Mouse (Mus musculus): ENCODE data around the gene Olfr974. TPM values are rescaled to one million over a fixed set of nuclear protein-coding genes. Genes with fewer than 3 reads are reported as not detected.
"Not testable (repeated sequence)": the region's sequence is repeated elsewhere in the genome, so short reads cannot be mapped to it uniquely, and the experiment has no call there.

The Olfr974 gene
- not detected in 2 replicates for polyA plus RNA-seq (2015; fragmentation: Nextera tagmentation; extraction: Ambion mirVana)

- no peaks in the 10 kb centered on the region for H3K36me3 ChIP-seq
- ATAC-seq (replicated peaks; ENCODE audit: low FRiP score), result no peak
- no peak within 1 kb of the TSS for H3K4me2 ChIP-seq
- H3K9ac ChIP-seq, result no peak within 1 kb of the TSS
- no peaks in the 10 kb centered on the region for H3K4me1 ChIP-seq
- 94% methylated on average over 1 of the region's 1 CpGs for WGBS
- no peaks in the 10 kb centered on the region for H3K9me3 ChIP-seq (replicated peaks)
- H3K27ac ChIP-seq, result no peak within 1 kb of the TSS
- no peak within 1 kb of the TSS for H3K4me3 ChIP-seq (replicated peaks)
- H3K27me3 ChIP-seq, result no peaks in the 10 kb centered on the region
Observed at GRCm38 (mm10) chr9:39937201-39937600, at the start of gene Olfr974. Gene Olfr974, plus strand, starts transcription at chr9:39937501.

- Histone ChIP-seq H3K27ac (no peak overlapping the region), H3K4me1 (no peaks in the 10 kb centered on the region), H3K4me2 (no peak overlapping the region), H3K9me3 (replicated peaks) (no peaks in the 10 kb centered on the region), H3K4me3 (replicated peaks) (no peak overlapping the region), H3K27me3 (no peaks in the 10 kb centered on the region), H3K36me3 (no peaks in the 10 kb centered on the region), H3K9ac (no peak overlapping the region)
- WGBS, result 81% methylated on average over 6 of the region's 6 CpGs
- no peak for ATAC-seq (replicated peaks; ENCODE audit: low FRiP score)
Observed at GRCm38 (mm10) chr9:39905106-39905505, 32.2 kb upstream of the Olfr974 start.

- H3K36me3 ChIP-seq, result no peaks in the 10 kb centered on the region
- no peaks in the 10 kb centered on the region for H3K9me3 ChIP-seq (replicated peaks)
- WGBS, result 71% methylated on average over 2 of the region's 2 CpGs
- no peak within 1 kb of the TSS for H3K27ac ChIP-seq
- ATAC-seq (replicated peaks; ENCODE audit: low FRiP score), result no peak
- no peak within 1 kb of the TSS for H3K9ac ChIP-seq
- no peaks in the 10 kb centered on the region for H3K4me1 ChIP-seq
- H3K27me3 ChIP-seq, result no peaks in the 10 kb centered on the region
- no peak within 1 kb of the TSS for H3K4me2 ChIP-seq
- no peak within 1 kb of the TSS for H3K4me3 ChIP-seq (replicated peaks)
Observed at GRCm38 (mm10) chr9:39907036-39907435, 30.3 kb upstream of the Olfr974 start, which contains the start of gene Olfr229. Gene Olfr229, plus strand, starts transcription at chr9:39907336.

GRCm38 (mm10) chr9:39909939-39910338 is 27.4 kb upstream of the Olfr974 start:
- Histone ChIP-seq H3K27ac (no peak overlapping the region), H3K36me3 (no peaks in the 10 kb centered on the region), H3K27me3 (no peaks in the 10 kb centered on the region), H3K9ac (no peak overlapping the region), H3K4me2 (no peak overlapping the region), H3K4me3 (replicated peaks) (no peak overlapping the region), H3K4me1 (no peaks in the 10 kb centered on the region), H3K9me3 (replicated peaks) (no peaks in the 10 kb centered on the region)
- no peak for ATAC-seq (replicated peaks; ENCODE audit: low FRiP score)
- 87% methylated on average over 3 of the region's 3 CpGs for WGBS

- H3K27ac ChIP-seq; H3K9ac ChIP-seq; H3K4me1 ChIP-seq; H3K9me3 ChIP-seq (replicated peaks); ATAC-seq (replicated peaks; ENCODE audit: low FRiP score); H3K4me3 ChIP-seq (replicated peaks); H3K27me3 ChIP-seq; H3K4me2 ChIP-seq; H3K36me3 ChIP-seq: not testable (repeated sequence)
- WGBS, result no CpG with 5 or more reads among the region's 4 CpGs
Observed at GRCm38 (mm10) chr9:39927975-39928836, 9.1 kb upstream of the Olfr974 start.

- WGBS, result 73% methylated on average over 1 of the region's 1 CpGs
- not testable (repeated sequence) for H3K4me1 ChIP-seq; H3K9ac ChIP-seq; H3K4me3 ChIP-seq (replicated peaks); H3K9me3 ChIP-seq (replicated peaks); H3K4me2 ChIP-seq; ATAC-seq (replicated peaks; ENCODE audit: low FRiP score); H3K36me3 ChIP-seq; H3K27ac ChIP-seq; H3K27me3 ChIP-seq
Observed at GRCm38 (mm10) chr9:39928837-39929236, 8.5 kb upstream of the Olfr974 start.

- 65% methylated on average over 1 of the region's 1 CpGs for whole genome bisulfite sequencing
- Histone ChIP-seq H3K4me1 (no peaks in the 10 kb centered on the region), H3K27ac (no peak within 1 kb of the TSS), H3K9me3 (replicated peaks) (no peaks in the 10 kb centered on the region), H3K27me3 (no peaks in the 10 kb centered on the region), H3K4me2 (no peak within 1 kb of the TSS), H3K9ac (no peak within 1 kb of the TSS), H3K4me3 (replicated peaks) (no peak within 1 kb of the TSS), H3K36me3 (no peaks in the 10 kb centered on the region)
- no peak for ATAC-seq (replicated peaks; ENCODE audit: low FRiP score)
Observed at GRCm38 (mm10) chr9:39951946-39952345, 14.6 kb downstream of the Olfr974 start, which contains the start of gene Olfr975. Gene Olfr975, minus strand, starts transcription at chr9:39952046.

- H3K4me2 ChIP-seq; H3K9me3 ChIP-seq (replicated peaks); H3K36me3 ChIP-seq; ATAC-seq (replicated peaks; ENCODE audit: low FRiP score); H3K9ac ChIP-seq; H3K27me3 ChIP-seq; H3K27ac ChIP-seq; H3K4me3 ChIP-seq (replicated peaks); H3K4me1 ChIP-seq: not testable (repeated sequence)
- WGBS, result 90% methylated on average over 8 of the region's 9 CpGs
Observed at GRCm38 (mm10) chr9:39961033-39961432, 23.7 kb downstream of the Olfr974 start, which contains the start of gene Olfr976. Gene Olfr976, minus strand, starts transcription at chr9:39961133.

GRCm38 (mm10) chr9:39976581-39977145 is 39.4 kb downstream of the Olfr974 start:
- H3K4me1 ChIP-seq; H3K36me3 ChIP-seq; H3K4me3 ChIP-seq (replicated peaks); H3K4me2 ChIP-seq; H3K9ac ChIP-seq; H3K27ac ChIP-seq; H3K27me3 ChIP-seq; H3K9me3 ChIP-seq (replicated peaks); ATAC-seq (replicated peaks; ENCODE audit: low FRiP score): not testable (repeated sequence)
- 79% methylated on average over 1 of the region's 1 CpGs for WGBS

GRCm38 (mm10) chr9:39991813-39992212 is 54.5 kb downstream of the Olfr974 start, which contains the start of gene Olfr978:
Gene Olfr978, plus strand, starts transcription at chr9:39992113.
- H3K9ac ChIP-seq, result no peak within 1 kb of the TSS
- no peaks in the 10 kb centered on the region for H3K27me3 ChIP-seq
- no peaks in the 10 kb centered on the region for H3K4me1 ChIP-seq
- H3K4me2 ChIP-seq, result no peak within 1 kb of the TSS
- H3K27ac ChIP-seq, result no peak within 1 kb of the TSS
- H3K9me3 ChIP-seq (replicated peaks), result no peaks in the 10 kb centered on the region
- WGBS, result 78% methylated on average over 2 of the region's 2 CpGs
- H3K36me3 ChIP-seq, result no peaks in the 10 kb centered on the region
- no peak for ATAC-seq (replicated peaks; ENCODE audit: low FRiP score)
- no peak within 1 kb of the TSS for H3K4me3 ChIP-seq (replicated peaks)
